Mouse (Mus musculus) hindbrain, postnatal 0 days (tissue): ENCODE measurements at regions not wholly inside any gene's neighbourhood (a gene's known extent, or its start where the extent isn't known, plus 50 kb on each side); places are given as distances from the start of the nearest gene placed in this dataset.

Experiments
- ATAC-seq: fragments of 200-750 bp; cut with Nextera tagmentation; 2 replicates; pipeline ENCODE4 v1.8.0; 2017; ENCODE audit warnings: mild to moderate bottlenecking, moderate TSS enrichment, moderate library complexity
- DNase-seq: peaks from one replicate; pipeline ENCODE4 v3.0.0-alpha.2; 2015; ENCODE audit warnings: low spot score
- H3K27ac ChIP-seq: fragments of 300-500 bp; sonication (generic); 2 replicates; pipeline ENCODE4 v1.5.1; 2014; ENCODE audit warnings: mild to moderate bottlenecking
- H3K27me3 ChIP-seq: fragments of 300-500 bp; sonication (generic); 2 replicates; pipeline ENCODE4 v1.6.1; 2014; ENCODE audit warnings: low read length, mixed read lengths; ENCODE audit not compliant: insufficient read depth
- H3K36me3 ChIP-seq: fragments of 300-500 bp; sonication (generic); 2 replicates; pipeline ENCODE4 v1.6.1; 2014; ENCODE audit warnings: low read length, mixed read lengths; ENCODE audit not compliant: insufficient read depth
- H3K4me1 ChIP-seq: fragments of 300-500 bp; sonication (generic); 2 replicates; pipeline ENCODE4 v1.6.1; 2014; ENCODE audit warnings: antibody characterized with exemption, low read length, mixed read lengths; ENCODE audit not compliant: insufficient read depth
- H3K4me2 ChIP-seq: fragments of 300-500 bp; sonication (generic); 2 replicates; pipeline ENCODE4 v1.6.1; 2014; ENCODE audit warnings: low read depth, mild to moderate bottlenecking, low read length, moderate library complexity, mixed read lengths
- H3K4me3 ChIP-seq: fragments of 300-500 bp; sonication (generic); 2 replicates; pipeline ENCODE4 v1.5.1; 2014; ENCODE audit warnings: low read length
- H3K9ac ChIP-seq: fragments of 300-500 bp; sonication (generic); replicated peaks from 2 replicates; pipeline ENCODE4 v1.6.1; 2014; ENCODE audit warnings: mild to moderate bottlenecking, low read length, moderate library complexity, mixed read lengths
- H3K9me3 ChIP-seq: fragments of 300-500 bp; sonication (generic); 2 replicates; pipeline ENCODE4 v1.6.1; 2016; ENCODE audit warnings: low read length, mixed read lengths
- CTCF ChIP-seq: IDR thresholded peaks from 2 replicates; pipeline ENCODE4 v1.5.1; 2016; ENCODE audit warnings: antibody characterized with exemption, control low read depth, low read depth
- WGBS: fragments of 180-500 bp; shearing (Covaris S2); extraction: QIAGEN DNeasy Blood & Tissue Kit; methylation state at CpG from one replicate; pipeline ENCODE4 v1.1.7; 2014; 5-methylcytosine and 5-hydroxymethylcytosine counted together

GRCm38 (mm10) chr14:76244338-76245062 lies 133.8 kb downstream of the Nufip1 start:
- H3K4me2 ChIP-seq, result peak overlapping the region; percentile 7; the same call in 1 of the 2 replicates
- TF ChIP-seq CTCF, result no peak
- ATAC-seq (peak; percentile 84), DNase-seq (peak; percentile 67)
- no peaks in the 10 kb centered on the region for H3K36me3 ChIP-seq
- no peaks in the 10 kb centered on the region for H3K27me3 ChIP-seq
- H3K4me3 ChIP-seq, result no peak overlapping the region
- 0 out of 2 replicates have a peak overlapping the region, but pooled peaks have one; percentile 3 for H3K27ac ChIP-seq
- no peaks in the 10 kb centered on the region for H3K9me3 ChIP-seq
- no peak overlapping the region for H3K9ac ChIP-seq
- H3K4me1 ChIP-seq, result peaks cover 7% of the 10 kb centered on the region; the same call in 1 of the 2 replicates
- WGBS, result 13% methylated on average over 18 of the region's 18 CpGs

DNA sequence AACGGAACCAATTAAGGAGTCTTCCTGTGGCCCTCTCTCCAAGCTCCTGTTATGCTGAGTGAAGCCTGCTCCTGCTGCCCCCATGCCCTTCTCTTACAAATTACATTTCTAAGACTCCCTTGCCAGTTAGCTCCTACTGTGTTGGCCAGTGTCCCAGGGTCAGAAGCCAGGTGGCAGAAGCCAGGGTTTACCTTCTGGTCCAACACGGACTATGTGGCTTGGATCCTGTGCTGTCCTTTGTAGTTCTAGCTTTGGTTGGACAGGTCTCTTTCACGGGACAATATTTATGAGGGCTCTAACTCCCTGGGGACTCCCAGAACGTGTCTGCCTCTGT lies 134.3 kb downstream of the Nufip1 start:
- Histone ChIP-seq H3K9me3 (no peaks in the 10 kb centered on the region), H3K27me3 (no peaks in the 10 kb centered on the region), H3K27ac (0 out of 2 replicates have a peak overlapping the region, but pooled peaks have one; percentile 3), H3K4me1 (peaks cover 7% of the 10 kb centered on the region; the same call in 1 of the 2 replicates), H3K4me2 (no peak overlapping the region), H3K4me3 (no peak overlapping the region), H3K9ac (no peak overlapping the region), H3K36me3 (no peaks in the 10 kb centered on the region)
- DNase-seq (no peak), ATAC-seq (no peak)
- no peak for TF ChIP-seq CTCF
- 40% methylated on average over 4 of the region's 4 CpGs for WGBS

DNA sequence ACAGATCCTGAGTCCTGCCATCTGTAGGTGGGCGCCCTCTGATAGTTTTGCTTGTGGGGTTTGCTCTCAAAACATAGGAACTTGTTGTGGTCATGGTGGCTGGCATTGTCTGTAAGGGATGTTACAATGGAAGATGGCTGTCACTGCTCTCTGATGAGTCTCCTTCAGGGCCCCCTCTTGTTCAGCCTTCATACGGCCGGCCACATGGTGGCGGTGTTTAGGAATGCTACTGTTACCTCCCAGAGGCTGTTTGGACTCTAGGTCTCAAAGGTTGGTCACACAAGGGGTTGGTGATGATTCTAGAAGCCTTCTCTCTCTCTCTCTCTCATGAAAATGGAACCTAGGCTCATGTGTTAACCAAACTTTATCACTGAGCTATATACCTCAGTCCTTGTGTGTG lies 137.0 kb downstream of the Nufip1 start:
- no peaks in the 10 kb centered on the region for H3K9me3 ChIP-seq
- TF ChIP-seq CTCF, result peak; percentile 48

DNA sequence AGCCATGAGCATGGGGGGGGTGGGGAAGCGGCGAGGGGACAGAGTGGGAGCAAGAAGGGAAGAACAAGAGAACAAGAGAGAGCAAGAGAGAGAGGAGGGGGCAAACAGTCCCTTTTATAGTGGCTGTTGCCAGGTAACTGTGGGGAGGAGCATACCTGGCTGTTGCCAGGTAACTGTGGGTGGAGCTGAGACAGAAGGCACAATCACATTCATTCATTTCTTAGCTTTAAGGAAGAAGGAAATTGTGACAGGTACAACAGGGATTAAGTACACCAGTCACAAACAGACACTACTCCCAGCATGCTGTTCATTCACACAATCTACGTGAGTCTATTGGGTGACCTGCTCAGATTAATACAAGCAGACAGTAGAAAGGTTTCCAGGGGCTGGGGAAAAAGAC lies 143.2 kb downstream of the Nufip1 start:
- H3K9ac ChIP-seq, result no peak overlapping the region
- H3K36me3 ChIP-seq, result no peaks in the 10 kb centered on the region
- H3K4me1 ChIP-seq, result peaks cover 7% of the 10 kb centered on the region; the same call in 1 of the 2 replicates
- no peak overlapping the region for H3K27ac ChIP-seq
- H3K4me2 ChIP-seq, result no peak overlapping the region
- no peaks in the 10 kb centered on the region for H3K9me3 ChIP-seq
- WGBS, result 43% methylated on average over 3 of the region's 3 CpGs
- ATAC-seq (no peak), DNase-seq (peak; percentile 18)
- no peak overlapping the region for H3K4me3 ChIP-seq
- no peak for TF ChIP-seq CTCF
- no peaks in the 10 kb centered on the region for H3K27me3 ChIP-seq

More for the DNA sequence above, 137.0 kb downstream of the Nufip1 start:
- Histone ChIP-seq H3K27ac (no peak overlapping the region), H3K4me1 (peaks cover 7% of the 10 kb centered on the region; the same call in 1 of the 2 replicates), H3K36me3 (no peaks in the 10 kb centered on the region), H3K9ac (no peak overlapping the region), H3K4me3 (no peak overlapping the region), H3K4me2 (no peak overlapping the region), H3K27me3 (no peaks in the 10 kb centered on the region)
- DNase-seq, result no peak
- no peak for ATAC-seq
- 90% methylated on average over 4 of the region's 4 CpGs for WGBS

DNA sequence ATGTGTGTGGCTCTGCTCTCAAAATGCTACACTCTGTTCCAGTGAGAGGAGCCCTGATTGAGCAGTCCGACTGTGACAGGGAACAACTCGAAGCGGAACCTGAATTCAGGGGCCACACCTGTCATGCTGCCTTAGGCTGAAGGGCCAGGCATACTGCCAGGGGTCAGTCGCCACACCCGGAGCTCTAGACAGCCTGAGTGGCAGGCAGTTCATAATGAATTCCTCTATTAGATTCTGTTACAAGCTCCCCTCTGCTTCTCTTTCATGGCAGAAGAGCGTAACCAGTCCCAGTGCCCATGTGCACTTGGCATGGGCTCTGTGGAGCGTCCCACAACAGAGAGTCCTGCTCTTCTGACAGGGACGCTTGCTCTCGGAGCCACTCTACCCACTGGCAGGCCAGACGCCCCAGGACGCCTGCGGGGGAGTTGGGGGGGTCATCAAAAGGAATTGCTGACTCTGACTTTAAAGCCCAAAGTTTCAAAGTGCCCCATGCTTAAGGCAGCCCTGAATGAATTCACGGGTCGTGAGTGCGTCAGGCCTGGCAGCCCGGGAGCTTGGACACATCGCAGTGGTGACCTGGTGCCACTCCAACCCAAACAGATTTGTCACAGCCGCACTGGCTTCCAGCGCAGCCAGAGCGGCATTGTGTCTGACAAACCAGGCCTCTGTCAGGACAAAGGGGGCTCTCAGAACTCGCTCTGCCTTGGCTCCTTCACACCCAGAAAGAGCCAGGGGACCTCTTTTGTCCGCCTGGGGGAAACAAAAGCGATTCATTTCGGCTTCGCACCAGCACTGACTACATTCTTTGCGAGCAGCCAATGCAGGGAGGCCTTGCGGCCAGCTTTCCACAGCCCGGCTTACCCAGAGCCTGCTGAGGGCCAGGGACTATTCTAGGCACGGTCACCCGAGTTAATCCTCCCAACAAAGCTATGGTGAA lies 144.1 kb downstream of the Nufip1 start:
- no peak; the same call in none of the 2 replicates for TF ChIP-seq CTCF

GRCm38 (mm10) chr14:76255971-76256370 lies 145.3 kb downstream of the Nufip1 start:
- no peaks in the 10 kb centered on the region for H3K36me3 ChIP-seq
- ATAC-seq, result no peak
- H3K27ac ChIP-seq, result peak overlapping the region; percentile 67
- H3K9me3 ChIP-seq, result no peaks in the 10 kb centered on the region
- WGBS, result 43% methylated on average over 11 of the region's 11 CpGs
- H3K9ac ChIP-seq, result no peak overlapping the region
- H3K4me2 ChIP-seq, result no peak overlapping the region
- H3K4me1 ChIP-seq, result peaks cover 7% of the 10 kb centered on the region; the same call in 1 of the 2 replicates
- no peak overlapping the region for H3K4me3 ChIP-seq
- no peak for DNase-seq
- H3K27me3 ChIP-seq, result no peaks in the 10 kb centered on the region
- no peak for TF ChIP-seq CTCF

More for the DNA sequence above, 144.1 kb downstream of the Nufip1 start:
- H3K9ac ChIP-seq, result no peak overlapping the region
- no peaks in the 10 kb centered on the region for H3K9me3 ChIP-seq
- ATAC-seq, result peak; percentile 96
- no peaks in the 10 kb centered on the region for H3K36me3 ChIP-seq
- peak overlapping the region; percentile 67; the same call in 1 of the 2 replicates for H3K27ac ChIP-seq
- no peak overlapping the region for H3K4me3 ChIP-seq
- peak; percentile 91 for DNase-seq
- whole genome bisulfite sequencing, result 12% methylated on average over 30 of the region's 30 CpGs
- H3K27me3 ChIP-seq, result no peaks in the 10 kb centered on the region
- peaks cover 7% of the 10 kb centered on the region; the same call in 1 of the 2 replicates for H3K4me1 ChIP-seq
- peak overlapping the region; percentile 25; the same call in 1 of the 2 replicates for H3K4me2 ChIP-seq
